Mouse (Mus musculus) intestine, embryonic 16.5 days (tissue): ENCODE data around the gene Mill2. TPM values are rescaled to one million over a fixed set of nuclear protein-coding genes. Genes with fewer than 3 reads are reported as not detected.

Source experiments
- ATAC-seq: fragments of 200-750 bp; cut with Nextera tagmentation; 2 replicates; pipeline ENCODE4 v1.8.0; 2017; ENCODE audit warnings: moderate TSS enrichment, moderate library complexity
- H3K27ac ChIP-seq: fragments of 300-500 bp; sonication (generic); 2 replicates; pipeline ENCODE4 v1.5.1; 2014; ENCODE audit warnings: mild to moderate bottlenecking, low read length
- H3K27me3 ChIP-seq: fragments of 300-500 bp; sonication (generic); replicated peaks from 2 replicates; pipeline ENCODE4 v1.6.1; 2014; ENCODE audit warnings: low read length, control low read depth, mixed read lengths; ENCODE audit not compliant: control insufficient read depth, insufficient read depth
- H3K36me3 ChIP-seq: fragments of 300-500 bp; sonication (generic); 2 replicates; pipeline ENCODE4 v1.6.1; 2014; ENCODE audit warnings: low read length, control low read depth; ENCODE audit not compliant: control insufficient read depth, insufficient read depth
- H3K4me1 ChIP-seq: fragments of 300-500 bp; sonication (generic); 2 replicates; pipeline ENCODE4 v1.6.1; 2014; ENCODE audit warnings: low read length, control low read depth, mixed read lengths; ENCODE audit not compliant: control insufficient read depth, insufficient read depth
- H3K4me2 ChIP-seq: fragments of 300-500 bp; sonication (generic); 2 replicates; pipeline ENCODE4 v1.6.1; 2014; ENCODE audit warnings: low read depth, low read length, control low read depth
- H3K4me3 ChIP-seq: fragments of 300-500 bp; sonication (generic); 2 replicates; pipeline ENCODE4 v1.5.1; 2014; ENCODE audit warnings: mild to moderate bottlenecking, low read length
- H3K9ac ChIP-seq: fragments of 300-500 bp; sonication (generic); 2 replicates; pipeline ENCODE4 v1.6.1; 2014; ENCODE audit warnings: low read depth, low read length
- H3K9me3 ChIP-seq: fragments of 300-500 bp; sonication (generic); 2 replicates; pipeline ENCODE4 v1.6.1; 2016; ENCODE audit warnings: low read length, control low read depth; ENCODE audit not compliant: control insufficient read depth
- WGBS: fragments of 180-500 bp; shearing (Covaris S2); extraction: QIAGEN DNeasy Blood & Tissue Kit; methylation state at CpG from one replicate; pipeline ENCODE4 v1.1.7; 2014; 5-methylcytosine and 5-hydroxymethylcytosine counted together
- polyA plus RNA-seq: library from polyadenylated mRNA; unstranded; fragments of >200 nt; fragmentation: Nextera tagmentation; extraction: Ambion mirVana; gene quantifications from 2 replicates; pipeline ENCODE4 v1.2.1, GENCODE M21; 2015

The Mill2 gene
- polyA plus RNA-seq, 1 experiment from 2014 or later = 1.3 TPM

GRCm38 (mm10) chr7:18829545-18829944 lies 10.2 kb upstream of the Mill2 start:
- H3K4me2 ChIP-seq = no peak overlapping the region
- no peak overlapping the region for H3K4me3 ChIP-seq
- H3K27ac ChIP-seq = no peak overlapping the region
- no peak for ATAC-seq
- no peaks in the 10 kb centered on the region for H3K27me3 ChIP-seq
- H3K4me1 ChIP-seq = peaks cover 4% of the 10 kb centered on the region; the same call in 1 of the 2 replicates
- H3K36me3 ChIP-seq = no peaks in the 10 kb centered on the region
- 82% methylated on average over 7 of the region's 7 CpGs for WGBS
- no peak overlapping the region for H3K9ac ChIP-seq
- H3K9me3 ChIP-seq = no peaks in the 10 kb centered on the region

GRCm38 (mm10) chr7:18832298-18832697 lies 7.5 kb upstream of the Mill2 start:
- H3K27me3 ChIP-seq = no peaks in the 10 kb centered on the region
- H3K4me3 ChIP-seq = no peak overlapping the region
- 48% methylated on average over 13 of the region's 13 CpGs for WGBS
- ATAC-seq = no peak
- no peak overlapping the region for H3K27ac ChIP-seq
- peaks cover 4% of the 10 kb centered on the region; the same call in 1 of the 2 replicates for H3K4me1 ChIP-seq
- no peak overlapping the region for H3K9ac ChIP-seq
- H3K9me3 ChIP-seq = no peaks in the 10 kb centered on the region
- H3K4me2 ChIP-seq = no peak overlapping the region
- H3K36me3 ChIP-seq = no peaks in the 10 kb centered on the region

- H3K27ac ChIP-seq = peak overlapping the region; percentile 97
- H3K27me3 ChIP-seq = no peaks in the 10 kb centered on the region
- peak overlapping the region; percentile 67 for H3K4me2 ChIP-seq
- H3K4me1 ChIP-seq = peaks cover 11% of the 10 kb centered on the region
- H3K9ac ChIP-seq = peak overlapping the region; percentile 69
- H3K36me3 ChIP-seq = no peaks in the 10 kb centered on the region
- WGBS = 4% methylated on average over 14 of the region's 17 CpGs
- peak; percentile 89 for ATAC-seq
- peak overlapping the region; percentile 48 for H3K4me3 ChIP-seq
- no peaks in the 10 kb centered on the region for H3K9me3 ChIP-seq
These were observed 814 bp downstream of the Mill2 start for GRCm38 (mm10) chr7:18840386-18841173.

GRCm38 (mm10) chr7:18841174-18841567 lies 1.4 kb downstream of the Mill2 start:
- Histone ChIP-seq H3K27me3 (no peaks in the 10 kb centered on the region), H3K4me2 (peak overlapping the region; percentile 55), H3K27ac (peak overlapping the region; percentile 82), H3K9ac (peak overlapping the region; percentile 60), H3K36me3 (no peaks in the 10 kb centered on the region), H3K4me1 (peaks cover 11% of the 10 kb centered on the region), H3K9me3 (no peaks in the 10 kb centered on the region), H3K4me3 (peak overlapping the region; percentile 41)
- WGBS = 75% methylated on average over 1 of the region's 1 CpGs
- no peak; the same call in 1 of the 2 replicates for ATAC-seq

- Histone ChIP-seq H3K27me3 (no peaks in the 10 kb centered on the region), H3K4me3 (no peak overlapping the region), H3K36me3 (no peaks in the 10 kb centered on the region), H3K9me3 (no peaks in the 10 kb centered on the region), H3K27ac (no peak overlapping the region), H3K9ac (no peak overlapping the region), H3K4me1 (peaks cover 14% of the 10 kb centered on the region), H3K4me2 (no peak overlapping the region)
- ATAC-seq = no peak
- WGBS = 29% methylated on average over 5 of the region's 5 CpGs
These were observed 5.0 kb downstream of the Mill2 start for GRCm38 (mm10) chr7:18844811-18845210.

- no peak overlapping the region for H3K4me3 ChIP-seq
- H3K9me3 ChIP-seq = no peaks in the 10 kb centered on the region
- H3K27me3 ChIP-seq = no peaks in the 10 kb centered on the region
- ATAC-seq = peak; percentile 92
- H3K4me2 ChIP-seq = no peak overlapping the region
- no peak overlapping the region for H3K9ac ChIP-seq
- no peak overlapping the region for H3K27ac ChIP-seq
- no peaks in the 10 kb centered on the region for H3K36me3 ChIP-seq
- WGBS = 49% methylated on average over 1 of the region's 1 CpGs
- H3K4me1 ChIP-seq = 0 out of 2 replicates have a peak, but pooled peaks cover 3% of the 10 kb centered on the region
These were observed 8.6 kb downstream of the Mill2 start for GRCm38 (mm10) chr7:18848395-18848794.

- Histone ChIP-seq H3K36me3 (no peaks in the 10 kb centered on the region), H3K4me2 (no peak overlapping the region), H3K27ac (no peak overlapping the region), H3K4me1 (0 out of 2 replicates have a peak, but pooled peaks cover 6% of the 10 kb centered on the region), H3K9me3 (no peaks in the 10 kb centered on the region), H3K4me3 (no peak overlapping the region), H3K27me3 (no peaks in the 10 kb centered on the region), H3K9ac (no peak overlapping the region)
- peak; percentile 75; the same call in 1 of the 2 replicates for ATAC-seq
- WGBS = 67% methylated on average over 5 of the region's 5 CpGs
These were observed 18.6 kb downstream of the Mill2 start for GRCm38 (mm10) chr7:18858310-18858916.

GRCm38 (mm10) chr7:18862801-18863200 lies 23.0 kb downstream of the Mill2 start:
- Histone ChIP-seq H3K9me3 (no peaks in the 10 kb centered on the region), H3K36me3 (no peaks in the 10 kb centered on the region), H3K4me1 (0 out of 2 replicates have a peak, but pooled peaks cover 6% of the 10 kb centered on the region), H3K27me3 (no peaks in the 10 kb centered on the region), H3K4me3 (no peak overlapping the region), H3K9ac (no peak overlapping the region), H3K27ac (no peak overlapping the region), H3K4me2 (no peak overlapping the region)
- ATAC-seq = no peak
- WGBS = 86% methylated on average over 6 of the region's 6 CpGs

- ATAC-seq = no peak
- Histone ChIP-seq H3K4me2 (no peak overlapping the region), H3K9ac (no peak overlapping the region), H3K4me1 (no peaks in the 10 kb centered on the region), H3K27ac (no peak overlapping the region), H3K36me3 (no peaks in the 10 kb centered on the region), H3K4me3 (no peak overlapping the region), H3K9me3 (no peaks in the 10 kb centered on the region), H3K27me3 (no peaks in the 10 kb centered on the region)
- 93% methylated on average over 2 of the region's 2 CpGs for WGBS
These were observed 28.7 kb downstream of the Mill2 start for GRCm38 (mm10) chr7:18868491-18868890.
